Mouse (Mus musculus) CH12F3 (cell line): Measurements from ENCODE around the gene Ntn3.

Experiments used
- in situ Hi-C: fragments of 300-500 bp; cut with MboI; formaldehyde crosslinking; loops from 2 replicates; pipeline ENCODE4 v1.14.3; 2020; ENCODE audit warnings: low sequenced_read_pairs

The Ntn3 gene

GRCm38 (mm10) chr17:24191481-24191880, 17.9 kb downstream of the Ntn3 start:
- in situ Hi-C loops: no loop called here

- in situ Hi-C loops: no loop called here
These were observed 18.4 kb downstream of the Ntn3 start for GRCm38 (mm10) chr17:24190934-24191333.

GRCm38 (mm10) chr17:24174259-24174658, 35.1 kb downstream of the Ntn3 start:
- in situ Hi-C loops: no loop called here

- in situ Hi-C loops: no loop called here
These were observed 35.9 kb downstream of the Ntn3 start for GRCm38 (mm10) chr17:24173423-24173822.

- in situ Hi-C loops: no loop called here
These were observed 37.6 kb downstream of the Ntn3 start for GRCm38 (mm10) chr17:24171738-24172137.

- in situ Hi-C loops: no loop called here
These were observed 38.6 kb downstream of the Ntn3 start for GRCm38 (mm10) chr17:24170729-24171128.

GRCm38 (mm10) chr17:24170125-24170524, 39.2 kb downstream of the Ntn3 start:
- in situ Hi-C loops: no loop called here

GRCm38 (mm10) chr17:24169317-24170065, 39.8 kb downstream of the Ntn3 start, which contains the start of gene Atp6v0c:
TSS of gene Atp6v0c (minus strand) at chr17:24169702.
- in situ Hi-C loops: no loop called here

GRCm38 (mm10) chr17:24168590-24169277, 40.6 kb downstream of the Ntn3 start:
- in situ Hi-C loops: no loop called here

- in situ Hi-C loops: no loop called here
These were observed 41.3 kb downstream of the Ntn3 start for GRCm38 (mm10) chr17:24167891-24168505.

GRCm38 (mm10) chr17:24167120-24167519, 42.2 kb downstream of the Ntn3 start:
- in situ Hi-C loops: no loop called here

- in situ Hi-C loops: no loop called here
These were observed 44.6 kb downstream of the Ntn3 start for GRCm38 (mm10) chr17:24164566-24165259.

GRCm38 (mm10) chr17:24163176-24163962, 46.0 kb downstream of the Ntn3 start, which contains the start of gene Amdhd2:
TSS of gene Amdhd2 (minus strand) at chr17:24163766.
- in situ Hi-C loops: no loop called here

GRCm38 (mm10) chr17:24162584-24163175, 46.7 kb downstream of the Ntn3 start:
- in situ Hi-C loops: no loop called here

- in situ Hi-C loops: no loop called here
These were observed 47.9 kb downstream of the Ntn3 start for GRCm38 (mm10) chr17:24161466-24161865.

GRCm38 (mm10) chr17:24157526-24157925, 51.8 kb downstream of the Ntn3 start:
- in situ Hi-C loops: no loop called here

- in situ Hi-C loops: no loop called here
These were observed 52.2 kb downstream of the Ntn3 start for GRCm38 (mm10) chr17:24157121-24157520.

GRCm38 (mm10) chr17:24156394-24156793, 52.9 kb downstream of the Ntn3 start:
- in situ Hi-C loops: no loop called here

GRCm38 (mm10) chr17:24155742-24156141, 53.6 kb downstream of the Ntn3 start:
- in situ Hi-C loops: no loop called here

GRCm38 (mm10) chr17:24154463-24154862, 54.9 kb downstream of the Ntn3 start:
- in situ Hi-C loops: no loop called here
